Mouse (Mus musculus): ENCODE data around the gene Tigit. TPM values are rescaled to one million over a fixed set of nuclear protein-coding genes. Genes with fewer than 3 reads are reported as not detected.

Gene Tigit
- polyA plus RNA-seq, 1 experiment from 2014 or later, result 0.36 TPM

- no peak overlapping the region for H3K4me3 ChIP-seq (replicated peaks)
- H3K4me2 ChIP-seq (replicated peaks), result no peak overlapping the region
- no peak overlapping the region for H3K27ac ChIP-seq (replicated peaks)
- no peaks in the 10 kb centered on the region for H3K27me3 ChIP-seq
- no peak overlapping the region for H3K9ac ChIP-seq
- H3K36me3 ChIP-seq, result no peaks in the 10 kb centered on the region
- WGBS, result 81% methylated on average over 7 of the region's 7 CpGs
- no peaks in the 10 kb centered on the region for H3K4me1 ChIP-seq
- H3K9me3 ChIP-seq (replicated peaks), result no peaks in the 10 kb centered on the region
- no peak for ATAC-seq (ENCODE audit: insufficient number of reproducible peaks, low FRiP score, low TSS enrichment, low read depth)
Measured at GRCm38 (mm10) chr16:43697772-43698171, 33.8 kb upstream of the Tigit start.

- Histone ChIP-seq H3K9ac (no peak overlapping the region), H3K4me3 (replicated peaks) (no peak overlapping the region), H3K4me2 (replicated peaks) (no peak overlapping the region), H3K36me3 (no peaks in the 10 kb centered on the region), H3K27ac (replicated peaks) (no peak overlapping the region), H3K9me3 (replicated peaks) (no peaks in the 10 kb centered on the region), H3K4me1 (no peaks in the 10 kb centered on the region), H3K27me3 (no peaks in the 10 kb centered on the region)
- no peak for ATAC-seq (ENCODE audit: insufficient number of reproducible peaks, low FRiP score, low TSS enrichment, low read depth)
- WGBS, result 77% methylated on average over 7 of the region's 7 CpGs
Measured at GRCm38 (mm10) chr16:43695852-43696251, 31.9 kb upstream of the Tigit start.

DNA sequence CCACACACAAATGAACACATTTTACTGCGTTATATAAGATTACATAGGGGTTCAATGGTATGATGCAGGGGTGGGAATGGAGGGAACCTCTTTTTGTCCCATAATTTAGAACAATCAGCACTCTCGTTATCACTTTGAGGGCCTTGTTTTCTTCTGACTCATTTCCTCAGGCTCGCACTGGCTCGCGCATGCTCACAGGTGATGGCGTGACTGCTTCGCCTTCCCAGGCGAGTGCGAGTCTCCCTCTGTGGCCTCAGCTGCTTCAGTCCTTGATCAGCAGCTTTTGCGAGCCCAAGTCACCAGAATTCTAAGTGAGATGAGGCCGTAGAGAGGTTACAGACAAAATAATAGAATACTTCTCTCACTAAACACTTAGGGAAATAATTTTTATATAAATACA, 30.2 kb upstream of the Tigit start:
- 86% methylated on average over 11 of the region's 11 CpGs for WGBS
- H3K27ac ChIP-seq (replicated peaks), result no peak overlapping the region
- no peak overlapping the region for H3K9ac ChIP-seq
- no peaks in the 10 kb centered on the region for H3K36me3 ChIP-seq
- no peaks in the 10 kb centered on the region for H3K27me3 ChIP-seq
- H3K4me3 ChIP-seq (replicated peaks), result no peak overlapping the region
- no peak for ATAC-seq (ENCODE audit: insufficient number of reproducible peaks, low FRiP score, low TSS enrichment, low read depth)
- no peaks in the 10 kb centered on the region for H3K9me3 ChIP-seq (replicated peaks)
- H3K4me1 ChIP-seq, result no peaks in the 10 kb centered on the region
- no peak overlapping the region for H3K4me2 ChIP-seq (replicated peaks)

GRCm38 (mm10) chr16:43692611-43693010, 28.7 kb upstream of the Tigit start:
- 85% methylated on average over 4 of the region's 4 CpGs for WGBS
- no peaks in the 10 kb centered on the region for H3K4me1 ChIP-seq
- no peaks in the 10 kb centered on the region for H3K9me3 ChIP-seq (replicated peaks)
- H3K4me3 ChIP-seq (replicated peaks), result no peak overlapping the region
- ATAC-seq (ENCODE audit: insufficient number of reproducible peaks, low FRiP score, low TSS enrichment, low read depth), result no peak
- no peak overlapping the region for H3K27ac ChIP-seq (replicated peaks)
- H3K27me3 ChIP-seq, result no peaks in the 10 kb centered on the region
- no peak overlapping the region for H3K9ac ChIP-seq
- H3K36me3 ChIP-seq, result no peaks in the 10 kb centered on the region
- no peak overlapping the region for H3K4me2 ChIP-seq (replicated peaks)

DNA sequence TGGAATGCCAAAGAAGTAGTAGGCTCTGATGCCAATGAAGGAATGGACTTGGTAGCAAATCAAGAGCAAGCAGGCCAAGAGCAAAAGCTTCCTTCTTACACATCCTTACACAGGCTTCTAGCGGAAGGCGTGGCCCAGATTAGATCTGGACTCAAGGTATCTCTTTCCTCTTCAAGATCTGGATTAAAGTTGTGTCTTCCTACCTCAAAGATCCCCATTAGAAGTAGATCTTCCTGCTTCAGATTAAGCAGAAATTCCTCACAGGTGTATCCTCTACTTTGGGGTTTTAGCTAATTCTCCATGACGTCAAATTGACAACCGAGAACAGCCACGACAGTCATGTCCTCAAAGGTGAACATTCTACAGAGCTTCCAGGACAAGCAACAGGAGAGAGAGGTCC, 27.8 kb upstream of the Tigit start:
- H3K4me1 ChIP-seq, result no peaks in the 10 kb centered on the region
- H3K36me3 ChIP-seq, result no peaks in the 10 kb centered on the region
- 88% methylated on average over 5 of the region's 5 CpGs for WGBS
- ATAC-seq (ENCODE audit: insufficient number of reproducible peaks, low FRiP score, low TSS enrichment, low read depth), result no peak
- H3K27me3 ChIP-seq, result no peaks in the 10 kb centered on the region
- H3K27ac ChIP-seq (replicated peaks), result no peak overlapping the region
- H3K9ac ChIP-seq, result no peak overlapping the region
- H3K9me3 ChIP-seq (replicated peaks), result no peaks in the 10 kb centered on the region
- no peak overlapping the region for H3K4me3 ChIP-seq (replicated peaks)
- no peak overlapping the region for H3K4me2 ChIP-seq (replicated peaks)

DNA sequence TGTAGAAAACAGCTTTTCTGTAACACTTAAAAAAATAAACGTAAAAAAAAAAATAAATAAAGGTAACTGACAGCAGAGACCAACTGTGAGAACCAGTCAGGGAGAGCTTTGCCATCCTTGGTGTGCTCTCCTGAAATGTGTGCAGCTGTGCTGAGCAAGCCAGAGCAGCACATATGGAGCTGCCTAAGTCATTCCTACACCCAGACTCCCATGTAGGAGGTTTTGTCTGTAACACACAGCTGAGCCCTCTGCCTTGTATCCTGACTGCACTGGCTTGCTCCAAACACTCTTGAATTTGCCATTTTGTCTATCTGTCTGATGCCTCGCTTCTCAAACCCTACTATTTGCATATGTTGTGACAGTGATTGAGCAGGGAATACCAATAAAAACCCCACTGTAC, 27.0 kb upstream of the Tigit start:
- no peak for ATAC-seq (ENCODE audit: insufficient number of reproducible peaks, low FRiP score, low TSS enrichment, low read depth)
- Histone ChIP-seq H3K4me1 (no peaks in the 10 kb centered on the region), H3K36me3 (no peaks in the 10 kb centered on the region), H3K4me3 (replicated peaks) (no peak overlapping the region), H3K4me2 (replicated peaks) (no peak overlapping the region), H3K9ac (no peak overlapping the region), H3K27ac (replicated peaks) (no peak overlapping the region), H3K9me3 (replicated peaks) (no peaks in the 10 kb centered on the region), H3K27me3 (no peaks in the 10 kb centered on the region)
- WGBS, result 78% methylated on average over 2 of the region's 2 CpGs

DNA sequence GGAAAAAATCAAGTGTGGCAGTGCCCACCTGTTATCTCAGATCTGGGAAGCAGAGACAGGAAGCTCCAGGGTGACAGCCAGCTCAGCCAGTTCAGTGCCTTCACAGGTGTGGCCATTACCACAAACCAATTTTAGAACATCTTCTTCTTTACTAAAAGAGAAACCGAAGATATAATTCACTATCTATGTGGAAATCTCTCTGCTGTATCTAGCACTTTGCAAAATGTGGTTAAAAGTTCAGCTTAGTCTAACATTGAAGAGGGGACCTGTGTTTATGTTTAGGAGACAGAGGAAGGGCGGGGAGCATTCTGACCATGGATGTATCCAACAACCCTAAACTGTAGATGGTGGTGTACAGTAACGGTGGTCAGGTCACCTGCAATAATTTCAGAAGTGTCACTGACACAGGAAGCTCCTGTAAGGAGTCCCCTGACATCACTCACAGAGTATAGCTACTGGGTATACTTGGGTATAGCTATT, 26.3 kb upstream of the Tigit start:
- Histone ChIP-seq H3K9ac (no peak overlapping the region), H3K27ac (replicated peaks) (no peak overlapping the region), H3K4me2 (replicated peaks) (no peak overlapping the region), H3K4me3 (replicated peaks) (no peak overlapping the region), H3K4me1 (no peaks in the 10 kb centered on the region), H3K27me3 (no peaks in the 10 kb centered on the region), H3K9me3 (replicated peaks) (no peaks in the 10 kb centered on the region), H3K36me3 (no peaks in the 10 kb centered on the region)
- ATAC-seq (ENCODE audit: insufficient number of reproducible peaks, low FRiP score, low TSS enrichment, low read depth), result no peak
- 83% methylated on average over 3 of the region's 3 CpGs for WGBS

- Histone ChIP-seq H3K9me3 (replicated peaks) (no peaks in the 10 kb centered on the region), H3K27ac (replicated peaks) (no peak overlapping the region), H3K4me2 (replicated peaks) (no peak overlapping the region), H3K4me3 (replicated peaks) (no peak overlapping the region), H3K27me3 (no peaks in the 10 kb centered on the region), H3K36me3 (no peaks in the 10 kb centered on the region), H3K9ac (no peak overlapping the region), H3K4me1 (no peaks in the 10 kb centered on the region)
- no peak for ATAC-seq (ENCODE audit: insufficient number of reproducible peaks, low FRiP score, low TSS enrichment, low read depth)
- 86% methylated on average over 2 of the region's 2 CpGs for WGBS
Measured at GRCm38 (mm10) chr16:43687968-43688367, 24.0 kb upstream of the Tigit start.

- WGBS, result 32% methylated on average over 3 of the region's 3 CpGs
- Histone ChIP-seq H3K9me3 (replicated peaks) (no peaks in the 10 kb centered on the region), H3K4me1 (no peaks in the 10 kb centered on the region), H3K36me3 (no peaks in the 10 kb centered on the region), H3K4me2 (replicated peaks) (no peak overlapping the region), H3K4me3 (replicated peaks) (no peak overlapping the region), H3K27me3 (no peaks in the 10 kb centered on the region), H3K9ac (no peak overlapping the region), H3K27ac (replicated peaks) (no peak overlapping the region)
- ATAC-seq (ENCODE audit: insufficient number of reproducible peaks, low FRiP score, low TSS enrichment, low read depth), result 0 out of 2 replicates have a peak, but pooled peaks have one; percentile 51
Measured at GRCm38 (mm10) chr16:43674400-43674799, 10.5 kb upstream of the Tigit start.

GRCm38 (mm10) chr16:43672697-43673096, 8.8 kb upstream of the Tigit start:
- H3K9me3 ChIP-seq (replicated peaks), result no peaks in the 10 kb centered on the region
- H3K9ac ChIP-seq, result no peak overlapping the region
- no peak overlapping the region for H3K27ac ChIP-seq (replicated peaks)
- no peak for ATAC-seq (ENCODE audit: insufficient number of reproducible peaks, low FRiP score, low TSS enrichment, low read depth)
- no peaks in the 10 kb centered on the region for H3K4me1 ChIP-seq
- no peak overlapping the region for H3K4me2 ChIP-seq (replicated peaks)
- no peaks in the 10 kb centered on the region for H3K36me3 ChIP-seq
- H3K27me3 ChIP-seq, result no peaks in the 10 kb centered on the region
- no peak overlapping the region for H3K4me3 ChIP-seq (replicated peaks)

GRCm38 (mm10) chr16:43671972-43672371, 8.0 kb upstream of the Tigit start:
- no peak overlapping the region for H3K4me2 ChIP-seq (replicated peaks)
- no peak overlapping the region for H3K27ac ChIP-seq (replicated peaks)
- ATAC-seq (ENCODE audit: insufficient number of reproducible peaks, low FRiP score, low TSS enrichment, low read depth), result no peak
- no peaks in the 10 kb centered on the region for H3K9me3 ChIP-seq (replicated peaks)
- no peak overlapping the region for H3K4me3 ChIP-seq (replicated peaks)
- H3K36me3 ChIP-seq, result no peaks in the 10 kb centered on the region
- no peaks in the 10 kb centered on the region for H3K4me1 ChIP-seq
- no peaks in the 10 kb centered on the region for H3K27me3 ChIP-seq
- no peak overlapping the region for H3K9ac ChIP-seq
- 90% methylated on average over 1 of the region's 1 CpGs for WGBS

GRCm38 (mm10) chr16:43668294-43668693, 4.3 kb upstream of the Tigit start:
- Histone ChIP-seq H3K4me2 (replicated peaks) (no peak overlapping the region), H3K27ac (replicated peaks) (no peak overlapping the region), H3K4me3 (replicated peaks) (no peak overlapping the region), H3K4me1 (no peaks in the 10 kb centered on the region), H3K27me3 (no peaks in the 10 kb centered on the region), H3K9ac (no peak overlapping the region), H3K36me3 (no peaks in the 10 kb centered on the region), H3K9me3 (replicated peaks) (no peaks in the 10 kb centered on the region)
- no peak for ATAC-seq (ENCODE audit: insufficient number of reproducible peaks, low FRiP score, low TSS enrichment, low read depth)
- WGBS, result 94% methylated on average over 3 of the region's 3 CpGs
